Mouse (Mus musculus) ES-Bruce4 (cell line): Measurements from ENCODE around the gene Ccdc97.

Source experiments
- CTCF ChIP-seq: IDR thresholded peaks from one replicate; pipeline ENCODE4 v1.8.1; 2011; ENCODE audit warnings: low read depth, low read length
- POLR2A ChIP-seq: IDR thresholded peaks from one replicate; pipeline ENCODE4 v1.8.1; 2011; ENCODE audit warnings: low read length; ENCODE audit not compliant: insufficient read depth

DNA sequence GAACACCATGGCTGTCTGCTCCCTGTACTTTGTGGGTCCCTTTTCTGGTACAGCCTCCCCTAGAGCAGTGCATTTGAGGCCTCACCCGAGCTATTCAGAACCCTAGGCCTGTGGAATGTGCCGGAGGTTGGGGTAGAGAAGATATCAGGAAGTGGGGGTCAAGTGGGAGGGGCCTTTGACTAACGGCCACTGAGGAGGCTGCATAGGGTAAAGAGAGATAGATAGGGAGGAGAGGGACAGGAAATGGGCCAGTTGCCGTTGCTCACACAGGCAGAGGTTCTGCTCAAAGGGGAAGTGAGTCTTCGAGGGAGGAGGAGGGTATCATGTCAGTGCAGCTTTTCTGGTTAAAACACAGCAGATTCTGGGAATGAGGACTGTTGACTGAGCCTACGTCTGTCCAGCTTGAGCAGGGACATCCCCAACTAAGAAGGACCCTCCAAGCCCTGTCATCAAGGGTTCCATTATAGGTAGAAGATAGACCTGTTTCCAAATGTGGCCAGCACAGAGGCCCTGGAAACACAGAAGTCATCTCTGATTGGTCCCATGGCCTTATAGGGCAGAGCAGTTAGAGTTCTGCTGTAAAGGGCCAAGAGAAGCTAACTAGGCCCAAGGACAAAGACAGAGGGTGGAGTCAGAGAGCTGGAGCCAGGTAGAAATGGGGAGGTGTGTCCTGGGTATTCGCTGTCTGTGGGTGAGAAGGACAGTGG lies 35.3 kb downstream of the Ccdc97 start:
- no peak for TF ChIP-seq CTCF
- TF ChIP-seq POLR2A = no peak
